Mouse (Mus musculus): ENCODE data around the gene Krt8.

DNA sequence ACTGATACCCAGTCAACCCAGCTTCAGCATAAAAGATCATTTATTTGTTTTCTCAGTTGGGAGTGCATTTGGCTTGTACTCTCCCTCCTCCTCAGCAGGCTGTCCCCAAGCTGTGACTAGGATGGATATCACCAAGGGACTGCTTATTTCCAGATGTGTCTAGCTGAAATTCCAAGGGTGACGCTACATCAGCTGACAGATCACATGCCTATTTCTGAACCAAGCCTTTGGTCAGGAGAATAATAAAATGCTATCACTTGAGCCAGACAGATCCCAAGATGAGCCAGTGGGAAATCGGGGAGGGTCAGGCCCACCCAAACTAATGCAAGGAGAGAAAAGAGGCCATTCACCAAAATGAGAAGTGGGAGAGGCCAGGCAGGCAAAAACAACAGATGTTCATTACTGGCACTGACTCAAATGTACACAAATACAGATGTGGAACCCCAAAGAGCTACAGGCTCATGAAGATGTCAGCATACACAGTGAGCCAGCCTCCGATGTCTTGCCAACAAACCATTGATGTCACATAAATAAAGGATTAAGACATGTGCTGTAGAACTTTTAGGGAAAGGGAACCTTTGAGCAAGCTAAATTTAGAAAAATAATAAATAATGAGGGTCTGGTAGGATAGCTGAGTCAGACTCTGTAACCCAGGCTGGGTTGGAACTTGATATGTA, 6.4 kb upstream of the Krt8 start:
- TF ChIP-seq CTCF (IDR thresholded peaks at IDR 0.05; ENCODE audit: extremely low read depth, insufficient read length, insufficient replicate concordance, low read depth, low read length) (no peak), POLR2A (IDR thresholded peaks at IDR 0.05; ENCODE audit: low read depth, low read length) (no peak)

All from small intestine, adult 2 months (tissue).